Mouse (Mus musculus) adrenal gland, postnatal 10 days (tissue): Measurements from ENCODE around the gene Smpdl3a. TPM values are rescaled to one million over a fixed set of nuclear protein-coding genes. Genes with fewer than 3 reads are reported as not detected.

Experiments
- DNase-seq: peaks from one replicate; pipeline ENCODE4 v3.0.0; 2021; ENCODE audit warnings: mixed read lengths
- total RNA-seq, 2 experiments: library from RNA; stranded (reverse); gene quantifications; 2 replicates each; pipeline ENCODE4 v1.2.3; 2021

The Smpdl3a gene
- total RNA-seq, 2 experiments from 2014 or later: 73.8 to 76.6 TPM

DNA sequence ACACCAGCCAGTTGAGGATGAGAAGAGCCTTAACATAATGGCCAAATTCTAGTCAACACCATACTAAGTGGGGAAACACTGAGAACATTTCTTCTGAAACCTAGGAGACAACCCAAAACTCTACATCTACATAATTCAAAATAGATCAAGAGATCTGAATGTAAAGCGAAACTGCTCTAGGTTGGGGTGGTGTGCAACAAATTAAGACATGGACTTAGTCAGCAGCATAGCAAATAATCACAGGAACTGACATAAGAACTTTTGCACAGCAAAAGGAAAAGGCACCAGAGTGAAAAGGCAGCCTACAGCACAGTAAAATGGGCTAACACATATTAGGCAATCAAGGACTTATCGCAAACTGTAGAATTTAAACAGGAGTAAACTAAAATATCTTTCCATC is 25.1 kb downstream of the Smpdl3a start:
- no peak for DNase-seq

- no peak for DNase-seq
Observed at GRCm38 (mm10) chr10:57822473-57822872, 28.3 kb downstream of the Smpdl3a start.

GRCm38 (mm10) chr10:57828649-57829048 is 34.5 kb downstream of the Smpdl3a start:
- no peak for DNase-seq

DNA sequence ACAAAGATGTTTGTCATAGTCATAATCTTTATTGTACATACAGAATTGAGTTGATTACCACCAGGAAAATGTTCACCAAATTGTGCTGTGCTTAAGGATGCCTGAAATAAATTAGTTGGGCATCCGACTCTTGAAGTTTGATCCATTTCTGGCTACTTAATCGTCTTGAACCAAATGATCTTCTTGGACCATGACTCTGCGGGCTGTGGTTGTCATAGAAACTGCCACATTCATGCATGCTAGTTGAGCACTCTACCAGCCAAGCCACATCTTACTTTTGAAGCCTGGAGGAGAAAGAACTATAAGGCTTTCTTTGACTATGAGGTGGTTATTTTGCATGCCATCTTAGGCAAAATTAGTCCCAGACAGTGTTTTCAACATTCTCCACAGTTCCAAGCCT is 35.5 kb downstream of the Smpdl3a start:
- DNase-seq: no peak

DNA sequence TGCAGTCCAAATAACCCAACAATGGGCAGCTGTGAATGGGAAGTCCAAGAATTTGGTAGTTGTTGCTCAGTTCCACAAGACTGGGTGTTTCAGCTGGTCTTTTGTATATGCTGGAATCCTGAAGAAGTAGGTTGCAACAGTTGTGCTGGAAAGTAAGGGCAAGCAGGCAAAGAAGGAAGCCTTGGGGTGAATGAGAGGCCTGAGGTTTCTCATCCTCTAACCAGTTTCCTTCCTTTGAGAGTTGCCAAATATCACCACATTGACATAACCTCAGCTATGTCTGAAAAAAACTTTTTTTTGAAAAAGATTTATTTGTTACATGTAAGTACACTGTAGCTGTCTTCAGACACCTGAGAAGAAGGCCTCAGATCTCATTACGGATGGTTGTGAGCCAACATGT is 41.0 kb downstream of the Smpdl3a start:
- no peak for DNase-seq

DNA sequence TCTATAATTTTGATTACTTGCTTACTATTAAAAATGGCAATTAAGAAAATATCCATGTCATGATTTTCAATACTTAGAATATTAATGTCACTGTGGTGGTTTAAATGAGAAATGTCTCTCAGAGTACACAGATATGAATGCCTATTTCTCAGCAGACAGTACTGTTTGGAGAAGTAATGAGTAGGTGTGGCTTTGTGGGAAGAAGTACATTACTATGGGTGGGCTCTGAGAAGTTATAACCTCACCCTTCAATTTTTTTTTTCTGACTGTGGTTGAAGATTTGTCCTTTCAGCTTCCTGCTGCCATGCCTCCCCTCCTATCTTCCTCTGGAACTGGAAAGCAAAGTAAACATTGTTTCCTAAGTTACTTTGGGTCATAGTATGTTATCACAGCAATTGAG is 41.8 kb downstream of the Smpdl3a start:
- no peak for DNase-seq

GRCm38 (mm10) chr10:57841638-57842509 is 47.7 kb downstream of the Smpdl3a start:
- peak; percentile 59 for DNase-seq

DNA sequence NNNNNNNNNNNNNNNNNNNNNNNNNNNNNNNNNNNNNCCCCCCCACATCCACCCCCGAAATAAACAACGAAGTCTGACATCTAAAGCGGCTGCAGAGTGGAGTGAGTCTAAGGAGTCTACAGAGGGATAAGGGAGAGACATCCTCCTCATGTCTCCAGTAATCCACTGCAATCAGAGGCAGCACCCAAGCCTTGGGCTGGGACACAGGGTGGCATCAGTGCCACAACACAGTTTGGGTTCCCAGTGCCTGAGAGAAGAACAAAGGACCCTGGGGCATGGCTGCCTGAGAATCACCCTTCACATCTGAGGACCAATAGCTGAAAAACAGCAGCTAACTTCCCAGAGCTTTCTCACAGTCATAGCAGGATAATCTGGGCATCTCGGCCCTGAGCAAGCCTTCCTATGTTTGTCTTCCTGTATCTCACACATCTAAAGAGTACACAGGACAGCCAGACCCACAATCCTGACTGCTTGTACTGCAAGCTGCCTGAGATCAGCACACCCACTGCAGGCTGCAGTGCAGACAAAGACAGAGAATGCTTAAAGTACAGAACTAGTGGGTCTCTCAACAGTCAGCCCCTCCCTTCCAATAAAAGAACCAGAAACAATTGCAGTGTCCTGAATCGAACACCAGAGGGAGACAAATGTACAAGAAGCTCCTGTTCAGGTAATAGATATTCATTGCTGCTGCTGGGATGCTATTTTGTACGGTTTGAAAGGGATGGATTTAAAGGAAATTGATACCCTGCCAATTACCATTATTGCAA is 54.0 kb downstream of the Smpdl3a start:
- peak; percentile 23 for DNase-seq

Other genes with a start within 250 kb of the Smpdl3a start
- 1 to 10 TPM in 1 of 2 experiments, under 1 TPM in 1; 0.57 to 1.3 TPM for gene Pkib, start 162.4 kb upstream of the Smpdl3a start, total RNA-seq
- 10 to 100 TPM; 12.0 to 15.9 TPM for gene Fabp7, start 9.5 kb upstream of the Smpdl3a start, total RNA-seq